Mouse (Mus musculus) adrenal gland, adult 10 weeks (tissue): ENCODE results near the gene Pigr. TPM values are rescaled to one million over a fixed set of nuclear protein-coding genes. Genes with fewer than 3 reads are reported as not detected.

Experiments
- polyA plus RNA-seq: library from polyadenylated mRNA; stranded (reverse); fragments of 350-450 nt; fragmentation: Illumina TruSeq; extraction: RNeasy Lipid Tissue Mini Kit (QIAGEN cat#74804); gene quantifications from one replicate; pipeline ENCODE4 v1.2.3, GENCODE M21; 2014; ENCODE audit warnings: low read depth, low replicate concordance

Gene Pigr
- 0.35 TPM for polyA plus RNA-seq

GRCm38 (mm10) chr1:130826448-130826847 is at the start of gene Pigr:
Gene Pigr, plus strand, starts transcription at chr1:130826684.

GRCm38 (mm10) chr1:130800602-130801001 is 25.9 kb upstream of the Pigr start, which contains the start of gene Fcamr:
Gene Fcamr, plus strand, starts transcription at chr1:130800902.

GRCm38 (mm10) chr1:130865541-130866221 is 39.2 kb downstream of the Pigr start, which contains the start of gene Fcmr:
Gene Fcmr, plus strand, starts transcription at chr1:130865669.

GRCm38 (mm10) chr1:130887354-130887753 is 60.9 kb downstream of the Pigr start, which contains the start of gene Il24:
Gene Il24, minus strand, starts transcription at chr1:130887454.

Other genes starting within 250 kb of the Pigr start
- not detected for gene Zp3r, start 197.1 kb upstream of the Pigr start, polyA plus RNA-seq
- gene C4bp, start 165.1 kb upstream of the Pigr start, polyA plus RNA-seq = not detected
- not detected for gene Gm29427, start 110.9 kb upstream of the Pigr start, polyA plus RNA-seq
- 18.8 TPM for gene Yod1, start 109.4 kb upstream of the Pigr start, polyA plus RNA-seq
- 24.7 TPM for gene Pfkfb2, start 97.4 kb upstream of the Pigr start, polyA plus RNA-seq
- gene AA986860, start 94.7 kb upstream of the Pigr start, polyA plus RNA-seq = 2.0 TPM
- gene Fcamr, start 25.8 kb upstream of the Pigr start, polyA plus RNA-seq = not detected
- gene Fcmr, start 39.0 kb downstream of the Pigr start, polyA plus RNA-seq = not detected
- not detected for gene Il24, start 60.8 kb downstream of the Pigr start, polyA plus RNA-seq
- gene Il20, start 84.8 kb downstream of the Pigr start, polyA plus RNA-seq = not detected
- gene Il19, start 113.4 kb downstream of the Pigr start, polyA plus RNA-seq = not detected
- gene Il10, start 193.2 kb downstream of the Pigr start, polyA plus RNA-seq = not detected